Mouse (Mus musculus) myocyte (in vitro differentiated cells): Measurements from ENCODE around the gene AC170998.1.

ENCODE experiments used
- CEBPB ChIP-seq: IDR thresholded peaks from 2 replicates; pipeline ENCODE4 v1.6.1; 2011; ENCODE audit warnings: mild to moderate bottlenecking, moderate library complexity; ENCODE audit not compliant: poor library complexity, insufficient read depth, severe bottlenecking
- E2F4 ChIP-seq: IDR thresholded peaks from one replicate; pipeline ENCODE4 v1.6.1; 2011; ENCODE audit warnings: mild to moderate bottlenecking, control low read depth, moderate library complexity; ENCODE audit not compliant: insufficient read depth
- MAX ChIP-seq: IDR thresholded peaks from one replicate; pipeline ENCODE4 v1.6.1; 2011; ENCODE audit warnings: low read depth, mild to moderate bottlenecking, control low read depth
- MYOG ChIP-seq, 3 experiments: IDR thresholded peaks; one replicate each; pipeline ENCODE4 v1.6.1; 2011; ENCODE audit warnings: control low read depth in 2 of 3, low read depth in 2 of 3, mild to moderate bottlenecking in 2 of 3; ENCODE audit not compliant: insufficient read length in 2 of 3, control insufficient read depth in 1 of 3, insufficient read depth in 1 of 3
- POLR2A ChIP-seq: IDR thresholded peaks from one replicate; pipeline ENCODE4 v1.6.1; 2011; ENCODE audit warnings: low read depth, mild to moderate bottlenecking, control low read depth, moderate library complexity; ENCODE audit not compliant: insufficient read length
- POLR2AphosphoS2 ChIP-seq: IDR thresholded peaks from one replicate; pipeline ENCODE4 v1.6.1; 2011; ENCODE audit warnings: low read depth, control low read depth; ENCODE audit not compliant: insufficient read length
- TCF12 ChIP-seq: IDR thresholded peaks from one replicate; pipeline ENCODE4 v1.6.1; 2011; ENCODE audit warnings: mild to moderate bottlenecking, control low read depth; ENCODE audit not compliant: poor library complexity, insufficient read depth, severe bottlenecking
- USF1 ChIP-seq: IDR thresholded peaks from one replicate; pipeline ENCODE4 v1.6.1; 2011; ENCODE audit warnings: low read depth, mild to moderate bottlenecking, control low read depth, moderate library complexity

DNA sequence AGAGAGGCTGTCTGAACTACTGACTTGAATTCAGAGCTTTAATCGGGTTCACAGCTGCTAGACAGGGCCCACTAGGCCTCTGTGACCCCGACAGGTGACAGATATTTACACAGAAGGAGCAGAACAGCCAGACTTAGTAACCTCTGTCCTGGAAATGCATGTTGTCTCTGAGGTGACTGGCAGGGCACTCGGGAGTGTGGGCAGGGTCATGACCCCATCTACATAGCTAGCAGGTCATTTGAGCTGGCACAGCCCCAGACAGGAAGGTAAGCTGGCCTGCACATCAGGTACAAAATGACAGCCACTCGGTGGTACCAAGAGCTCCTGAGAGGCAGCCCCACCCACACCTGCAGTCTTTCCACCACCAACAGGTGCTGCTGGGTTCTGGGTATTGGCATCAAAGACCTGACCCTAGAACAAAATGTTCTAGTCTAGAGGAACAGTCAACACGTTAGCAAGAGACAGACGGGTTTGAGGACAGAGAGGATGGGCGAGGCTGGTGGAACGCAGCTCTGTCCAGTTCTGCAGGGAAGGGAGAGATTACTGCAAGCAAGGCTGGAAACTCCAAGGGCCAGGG, 34.9 kb downstream of the AC170998.1 start:
- TF ChIP-seq MYOG (IDR thresholded peaks at IDR 0.05; ENCODE audit: control insufficient read depth in 1 of 3, insufficient read depth in 1 of 3, insufficient read length in 2 of 3, low read depth in 2 of 3) = no peak
- TF ChIP-seq MAX = no peak
- TF ChIP-seq CEBPB = no peak
- TF ChIP-seq POLR2A = no peak
- no peak for TF ChIP-seq TCF12
- TF ChIP-seq USF1 = no peak
- TF ChIP-seq POLR2AphosphoS2 = no peak
- no peak for TF ChIP-seq E2F4
